Mouse (Mus musculus) heart, postnatal 36 days (tissue): Measurements from ENCODE around the gene Wsb2. TPM values are rescaled to one million over a fixed set of nuclear protein-coding genes. Genes with fewer than 3 reads are reported as not detected.
"Not testable (repeated sequence)": the region's sequence is repeated elsewhere in the genome, so short reads cannot be mapped to it uniquely, and the experiment has no call there.

ENCODE experiments used
- DNase-seq, 2 experiments: peaks; one replicate each; pipeline ENCODE4 v3.0.0; 2021 to 2022
- intact Hi-C: fragments of 180-260 bp; cut with DNase I; formaldehyde crosslinking; loops from one replicate; pipeline ENCODE4 v1.15.1; 2025
- total RNA-seq, 2 experiments: library from RNA; stranded (reverse); gene quantifications; 2 replicates each; pipeline ENCODE4 v1.2.3; 2021

The Wsb2 gene
- total RNA-seq, 2 experiments from 2014 or later = 97.1 to 104 TPM

DNA sequence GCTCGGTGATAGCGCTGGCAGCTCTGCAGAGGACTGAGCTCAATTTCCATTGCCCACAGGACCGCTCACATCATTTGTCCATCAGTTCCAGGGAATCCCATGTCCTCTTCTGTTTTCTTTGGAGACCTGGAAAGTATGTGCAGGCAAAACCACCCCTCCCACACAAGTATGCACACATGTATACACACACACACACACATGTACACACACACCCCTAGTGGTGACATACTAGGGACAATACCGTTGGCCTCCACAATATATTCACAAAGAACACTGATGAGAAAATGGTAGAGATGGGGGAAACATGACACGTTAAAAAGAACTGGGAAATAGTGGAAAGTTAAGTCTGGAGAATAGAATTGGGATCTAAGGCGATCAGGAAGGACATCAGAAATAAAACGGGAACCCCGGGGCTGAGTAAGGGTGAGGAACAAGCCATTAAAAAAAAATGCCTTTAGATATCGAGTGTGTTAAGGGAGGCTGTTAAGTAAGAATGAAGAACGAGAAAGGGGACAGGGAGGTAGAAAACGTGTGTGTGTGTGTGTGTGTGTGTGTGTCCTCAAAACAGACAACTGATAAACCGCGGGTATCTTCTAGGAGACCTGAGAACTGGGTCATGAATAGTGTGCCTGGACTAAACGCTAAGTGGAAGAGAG is 1.3 kb upstream of the Wsb2 start:
- DNase-seq = no peak
- intact Hi-C loops = loop anchor here (5.0 kb wide), 1 partner anchor 238 kb away; the partner anchor contains the start of gene Suds3

DNA sequence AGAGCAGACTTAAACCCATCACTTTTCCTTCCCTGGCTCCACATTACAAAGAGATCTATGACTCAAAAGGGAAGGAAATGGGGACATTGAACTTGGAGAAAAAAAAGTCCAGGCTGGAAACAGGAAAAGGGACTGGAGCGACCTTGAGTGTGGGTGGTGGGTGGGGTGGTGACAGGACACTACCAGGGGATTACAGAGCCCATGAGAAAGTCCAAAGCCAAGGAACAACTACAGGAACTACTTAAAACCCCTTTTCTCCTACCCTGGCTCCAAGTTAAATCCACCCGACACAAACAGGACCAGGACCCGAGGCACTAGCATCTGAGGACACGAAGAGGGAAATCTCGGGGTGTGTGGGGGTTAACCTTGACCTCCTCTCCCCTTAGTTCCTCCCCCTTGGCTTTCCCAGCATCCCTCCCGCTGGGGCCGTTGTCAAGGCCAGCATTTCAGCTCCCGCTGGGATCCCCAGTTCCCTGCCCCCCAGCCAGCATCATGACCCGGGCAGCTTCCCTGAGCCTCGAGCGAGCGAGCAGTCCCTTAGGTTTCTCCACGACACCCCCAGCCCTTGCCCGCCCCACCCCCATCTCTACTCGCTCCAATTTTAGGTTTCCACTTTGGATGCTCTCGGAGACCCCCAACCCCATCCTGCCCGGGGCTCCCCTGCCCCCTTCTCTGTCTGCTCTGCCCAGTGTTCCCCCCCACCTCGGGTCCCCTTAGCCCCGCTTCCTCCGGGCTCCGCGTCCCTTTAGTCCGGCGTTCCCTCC is 557 bp upstream of the Wsb2 start:
- peak; percentile 63 to 75 for DNase-seq
- intact Hi-C loops = loop anchor here (5.0 kb wide), 1 partner anchor 239 kb away; the partner anchor contains the start of gene Suds3

DNA sequence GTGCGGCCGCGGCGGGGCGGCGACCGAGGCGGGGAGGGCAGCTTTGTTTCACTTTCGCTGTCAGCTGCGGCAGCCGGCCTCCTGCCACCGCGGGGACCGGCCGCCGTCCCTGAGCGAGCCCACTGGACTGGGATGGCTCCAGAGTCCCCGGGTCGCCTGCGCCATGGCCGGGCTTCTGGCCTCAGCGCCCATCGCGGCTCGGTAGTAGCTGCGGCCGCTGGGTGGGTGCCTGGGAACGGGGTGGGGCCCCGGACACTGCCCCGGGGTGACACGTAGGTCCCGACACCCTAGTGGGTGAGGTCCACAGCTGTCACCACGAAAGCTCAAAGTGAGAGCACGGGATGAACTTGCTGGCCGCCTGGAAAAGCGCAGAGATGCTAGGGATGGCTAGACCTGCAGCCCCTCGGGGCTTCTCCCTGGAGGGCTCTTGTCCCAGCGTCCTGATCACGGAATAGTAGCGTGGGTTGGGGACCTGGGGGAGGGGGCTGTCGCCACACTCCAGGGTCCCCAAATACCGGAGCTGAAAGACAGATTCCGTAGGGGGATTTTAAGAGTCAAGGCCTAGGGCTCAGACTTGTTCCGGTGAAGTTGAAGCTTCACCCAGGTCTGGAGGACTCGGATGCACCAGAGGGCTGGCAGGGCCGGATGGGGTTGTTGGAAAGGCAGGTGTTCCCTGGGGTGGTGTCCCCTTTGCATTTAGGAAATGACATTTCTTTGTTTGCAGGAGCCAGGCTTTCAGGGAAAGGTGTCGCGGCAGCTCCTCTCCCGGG is 559 bp downstream of the Wsb2 start:
- peak in 1 of 2 experiments; percentile 86 for DNase-seq
- intact Hi-C loops = loop anchor here (1.0 to 5.0 kb wide), 2 partner anchors 38 to 240 kb away; partner anchors contain the start of genes Suds3 and Vsig10

DNA sequence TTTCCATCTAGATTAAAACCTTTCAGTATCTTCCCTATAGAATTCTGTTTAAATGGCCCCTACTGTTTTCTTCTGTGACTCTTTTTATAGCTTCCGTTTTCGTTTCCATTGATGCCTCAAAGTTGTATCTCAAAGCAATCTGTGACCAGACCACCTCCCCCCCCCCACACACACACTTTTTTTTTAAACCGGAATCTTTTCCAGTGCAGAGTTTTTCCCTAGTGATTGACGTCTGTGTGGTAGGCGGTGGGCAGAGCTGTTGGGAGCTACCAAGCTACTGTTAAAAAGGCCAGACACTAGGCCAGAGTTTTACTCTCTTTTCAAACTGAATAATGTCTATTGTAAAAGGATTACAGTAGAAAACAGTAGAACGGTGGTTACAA is 1.1 kb downstream of the Wsb2 start:
- intact Hi-C loops = loop anchor here (1.0 to 5.0 kb wide), 2 partner anchors 39 to 241 kb away; partner anchors contain the start of genes Suds3 and Vsig10
- no peak for DNase-seq

DNA sequence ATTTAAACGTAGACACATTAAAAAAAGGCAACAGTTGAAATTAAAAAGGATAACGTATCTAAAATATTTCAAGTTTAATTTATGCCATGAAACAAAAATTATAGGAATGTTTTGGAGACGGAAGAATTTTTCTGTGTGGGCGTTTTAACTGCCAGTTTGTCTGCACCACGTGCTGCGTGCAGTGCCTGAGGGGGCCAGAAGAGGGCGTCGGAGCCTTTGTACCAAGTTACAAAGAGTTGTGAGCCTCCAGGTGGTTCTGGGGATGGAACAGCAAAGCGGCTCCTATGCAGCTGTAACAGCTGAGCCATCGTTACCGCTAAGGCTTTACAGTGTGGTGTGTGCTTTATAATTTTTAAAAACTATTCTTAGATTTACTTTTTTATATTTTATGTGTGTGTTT is 1.6 kb downstream of the Wsb2 start:
- peak; percentile 45 to 69 for DNase-seq
- intact Hi-C loops = loop anchor here (1.0 to 5.0 kb wide), 2 partner anchors 39 to 241 kb away; partner anchors contain the start of genes Suds3 and Vsig10

DNA sequence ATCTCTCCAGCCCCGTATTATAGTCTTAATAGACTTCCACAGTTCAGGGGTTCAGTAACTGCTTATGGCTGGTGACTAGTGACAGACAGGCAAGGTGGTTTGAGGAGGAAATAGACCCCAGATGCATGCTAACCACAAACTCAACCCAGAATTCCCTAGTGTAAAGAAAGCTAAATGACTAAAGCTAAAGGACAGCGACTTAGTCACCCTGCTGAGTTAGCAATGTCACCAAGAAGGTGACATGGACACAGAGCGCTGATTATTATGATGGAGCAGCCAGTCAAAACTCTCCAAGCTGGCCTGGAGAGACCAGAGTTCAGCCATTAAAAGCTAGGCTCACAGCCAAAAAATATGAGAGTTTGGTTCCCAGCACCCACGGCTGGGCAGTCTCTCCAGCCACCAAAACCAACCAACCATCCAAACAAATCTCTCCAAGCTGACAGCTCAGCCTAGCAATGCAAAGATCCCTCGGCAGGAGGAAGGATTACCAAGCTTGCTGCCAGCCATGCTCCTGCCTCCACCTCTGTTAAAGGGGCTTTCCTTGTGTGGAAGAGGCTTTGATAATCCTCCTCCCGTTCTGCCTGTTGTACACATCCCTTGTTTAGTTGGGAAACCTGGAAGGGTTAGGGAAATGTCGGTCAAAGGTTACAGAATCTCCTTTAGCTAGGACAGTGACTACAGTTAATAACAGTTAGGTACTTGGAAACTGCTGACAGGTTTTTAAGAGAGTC is 2.6 kb downstream of the Wsb2 start:
- DNase-seq = no peak
- intact Hi-C loops = loop anchor here (5.0 kb wide), 1 partner anchor 242 kb away; the partner anchor contains the start of gene Suds3

DNA sequence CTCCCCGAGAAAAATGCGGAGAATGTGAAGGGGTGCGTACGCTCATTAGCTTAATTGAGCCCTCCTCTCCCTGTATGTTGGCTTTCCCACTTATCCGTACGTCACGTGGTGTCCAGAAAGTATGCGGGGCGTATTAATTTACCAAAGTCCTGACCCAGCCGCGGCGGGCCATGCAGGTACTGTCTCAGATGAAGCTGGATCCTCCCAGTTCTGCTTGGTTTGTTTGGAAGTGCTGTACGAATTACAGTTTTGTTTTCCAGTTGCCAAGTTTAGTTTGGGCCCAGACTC is 3.1 kb downstream of the Wsb2 start:
- intact Hi-C loops = no loop called here
- DNase-seq = no peak

DNA sequence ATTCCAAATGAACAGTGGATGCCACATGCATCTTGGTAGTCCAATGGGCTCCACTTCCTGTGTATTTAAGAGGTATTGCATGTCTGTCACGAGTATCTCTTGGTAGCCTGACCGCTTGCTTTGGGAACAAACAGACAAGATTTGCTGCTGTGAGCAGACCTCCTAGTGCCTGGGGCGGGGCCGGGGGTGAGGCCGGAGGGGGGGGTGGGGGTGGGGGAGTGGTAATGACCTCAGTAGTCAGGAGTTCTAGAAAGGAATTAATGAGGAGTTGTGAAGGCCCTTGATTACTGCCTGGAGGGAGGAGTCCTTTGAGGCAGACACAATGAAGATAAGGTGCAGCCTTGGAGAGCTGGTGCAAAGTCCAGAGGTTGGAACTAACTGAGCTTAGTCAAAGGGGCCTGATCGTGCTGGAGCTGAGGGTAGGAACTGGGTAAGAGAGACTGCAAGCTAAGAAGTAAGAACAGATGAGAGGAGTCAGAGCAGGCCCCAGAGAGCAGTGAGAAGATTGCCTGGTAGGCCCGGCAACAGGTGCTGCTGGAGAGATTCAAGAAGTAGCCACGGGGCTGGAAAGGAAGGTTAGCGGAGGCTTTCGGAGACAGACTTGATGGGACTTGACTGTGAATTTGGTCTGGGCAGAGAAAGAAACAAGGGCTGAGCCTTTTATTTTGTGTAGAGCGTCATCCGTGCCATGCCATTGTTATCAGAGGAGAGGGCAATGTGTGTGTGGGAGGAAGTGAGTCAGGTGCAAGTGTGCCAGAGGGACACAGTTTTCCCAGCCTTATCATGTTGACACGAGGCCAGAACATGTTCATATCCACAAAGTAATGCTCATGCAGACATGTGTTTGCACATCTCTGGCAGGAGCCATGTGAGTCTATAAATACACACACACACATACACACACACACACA is 3.8 kb downstream of the Wsb2 start:
- intact Hi-C loops = no loop called here
- peak in 1 of 2 experiments; percentile 22 for DNase-seq

DNA sequence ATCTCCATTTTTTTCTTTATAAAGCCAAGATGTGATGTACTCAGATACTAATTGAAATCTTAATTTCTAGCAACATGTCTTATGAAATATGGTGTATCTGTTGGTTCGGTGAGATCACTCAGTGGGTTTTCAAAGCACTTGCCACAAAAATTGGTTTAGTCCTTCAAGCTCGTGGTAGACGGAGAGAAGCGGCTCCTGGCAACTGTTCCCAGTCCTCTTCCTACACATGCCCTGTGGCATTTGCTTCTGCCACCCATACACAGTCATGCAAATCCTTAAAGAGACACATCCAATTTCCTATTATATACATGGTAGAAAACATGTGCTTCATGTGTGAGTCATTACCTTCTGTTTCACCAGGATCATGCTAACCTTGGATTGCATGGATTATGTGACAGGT is 4.5 kb downstream of the Wsb2 start:
- intact Hi-C loops = no loop called here

DNA sequence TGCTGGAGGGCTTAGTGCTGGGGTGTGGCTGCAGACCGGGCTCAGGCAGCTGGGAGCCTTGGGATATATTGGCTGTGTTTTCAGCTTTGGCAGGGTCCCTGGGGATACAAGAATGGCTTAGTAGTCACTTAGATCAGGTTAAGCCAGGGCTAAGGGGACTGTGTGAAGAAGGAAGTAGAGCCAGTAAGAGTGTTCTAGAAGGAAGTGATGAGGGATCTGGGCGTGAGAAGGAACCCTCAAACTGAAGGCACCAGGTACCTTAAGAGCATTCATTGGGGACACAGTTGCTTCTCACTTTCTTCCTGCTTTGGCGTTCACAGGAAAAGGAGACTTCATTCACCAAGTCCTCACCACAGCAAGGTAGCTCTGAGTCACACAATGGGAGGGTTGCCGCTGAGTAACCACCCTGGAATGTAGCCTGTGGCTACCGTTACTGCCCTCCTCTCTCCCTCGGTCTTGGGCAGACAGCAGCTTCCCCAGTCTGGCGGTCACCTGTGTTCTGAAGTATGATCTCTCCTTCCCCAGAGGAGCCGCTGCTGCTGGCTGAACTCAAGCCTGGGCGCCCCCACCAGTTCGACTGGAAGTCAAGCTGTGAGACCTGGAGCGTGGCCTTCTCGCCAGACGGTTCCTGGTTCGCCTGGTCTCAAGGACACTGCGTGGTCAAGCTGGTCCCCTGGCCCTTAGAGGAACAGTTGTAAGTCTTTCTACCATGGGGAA is 6.1 kb downstream of the Wsb2 start:
- intact Hi-C loops = no loop called here
- DNase-seq = peak in 1 of 2 experiments; percentile 38

More for the DNA sequence above, 4.5 kb downstream of the Wsb2 start:
- DNase-seq = no peak

DNA sequence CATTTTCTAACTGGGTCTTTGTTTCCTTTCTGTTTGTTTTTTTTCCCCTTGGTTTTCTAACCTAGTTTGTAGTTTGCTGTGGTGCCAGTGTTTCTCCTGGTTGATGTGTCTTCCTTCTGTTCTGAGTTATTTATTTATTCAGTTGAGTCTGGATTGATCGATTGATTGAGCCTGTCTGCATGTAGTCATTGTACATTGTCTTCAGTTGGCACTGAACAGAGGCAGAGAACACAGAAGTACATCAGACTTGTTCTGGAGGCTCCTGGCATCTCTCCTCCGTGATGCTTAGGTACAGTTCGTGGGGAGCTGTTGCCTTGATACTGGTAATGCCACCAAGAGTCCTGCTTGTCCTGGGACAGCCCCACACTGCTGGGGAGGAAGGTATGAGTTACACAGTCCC is 7.7 kb downstream of the Wsb2 start:
- intact Hi-C loops = no loop called here
- DNase-seq = no peak

DNA sequence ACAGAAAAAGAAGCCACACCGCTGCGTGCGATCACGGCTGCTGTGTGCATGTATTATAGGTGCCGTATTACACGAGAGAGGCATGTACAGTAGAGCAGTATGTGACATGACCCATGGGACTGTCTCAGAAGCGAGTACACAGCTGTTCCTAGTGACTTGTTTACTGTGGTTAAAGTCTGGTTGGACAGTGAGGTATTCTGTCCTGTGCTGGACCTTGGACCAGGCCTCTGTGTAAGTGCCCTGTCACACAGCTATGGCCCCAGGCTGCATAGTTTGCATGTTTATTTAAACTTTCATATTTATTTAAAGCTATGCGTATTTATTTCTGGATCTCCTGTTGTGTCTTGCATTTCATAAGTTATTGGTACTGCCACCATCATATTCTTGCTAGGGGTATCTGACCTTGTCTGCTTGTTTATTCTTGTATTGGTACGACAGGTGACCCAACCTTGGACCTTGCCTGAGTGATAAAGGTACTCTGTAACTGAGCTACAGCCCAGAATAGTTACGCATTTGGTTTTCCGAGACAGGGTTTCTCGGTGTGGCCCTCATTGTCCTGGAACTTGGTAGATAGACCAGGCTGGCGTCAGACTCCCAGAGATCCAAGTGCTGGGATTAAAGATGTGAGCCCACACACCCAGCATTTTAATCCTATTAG is 8.9 kb downstream of the Wsb2 start:
- no peak for DNase-seq
- intact Hi-C loops = no loop called here

DNA sequence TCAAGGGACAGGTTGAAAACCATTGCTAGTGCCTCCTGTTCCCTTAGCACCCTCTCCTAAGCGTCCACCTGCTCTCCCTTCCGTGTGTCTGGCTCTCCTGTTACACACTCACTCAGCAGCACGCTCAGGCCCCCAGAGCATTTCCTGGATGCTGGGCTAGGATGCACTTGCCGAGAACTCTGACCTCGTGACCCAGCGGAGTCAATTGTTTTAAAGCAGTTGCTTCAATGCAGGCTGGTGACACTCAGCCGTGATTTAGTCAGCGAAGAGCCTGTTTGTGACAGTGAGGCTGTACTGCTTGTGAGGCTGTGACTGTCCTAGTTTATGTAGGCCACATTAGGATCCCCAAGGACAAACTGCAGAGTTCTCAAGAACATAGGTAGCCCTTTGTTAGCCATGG is 10.1 kb downstream of the Wsb2 start:
- intact Hi-C loops = no loop called here
- DNase-seq = no peak

DNA sequence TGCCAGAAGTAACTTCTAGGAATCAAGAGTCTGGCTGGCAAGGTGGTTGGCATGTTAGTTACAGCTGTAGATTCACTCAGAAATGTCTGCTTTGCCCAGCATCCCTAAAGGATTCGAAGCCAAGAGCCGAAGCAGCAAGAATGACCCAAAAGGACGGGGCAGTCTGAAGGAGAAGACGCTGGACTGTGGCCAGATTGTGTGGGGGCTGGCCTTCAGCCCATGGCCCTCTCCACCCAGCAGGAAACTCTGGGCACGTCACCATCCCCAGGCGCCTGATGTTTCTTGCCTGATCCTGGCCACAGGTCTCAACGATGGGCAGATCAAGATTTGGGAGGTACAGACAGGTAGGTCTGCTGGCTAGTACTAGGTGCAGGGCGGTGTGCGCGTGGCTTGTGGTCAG is 13.5 kb downstream of the Wsb2 start:
- intact Hi-C loops = loop anchor here (2.0 kb wide), 1 partner anchor 16 kb away; no protein-coding TSS in a partner anchor
- DNase-seq = peak in 1 of 2 experiments; percentile 30

DNA sequence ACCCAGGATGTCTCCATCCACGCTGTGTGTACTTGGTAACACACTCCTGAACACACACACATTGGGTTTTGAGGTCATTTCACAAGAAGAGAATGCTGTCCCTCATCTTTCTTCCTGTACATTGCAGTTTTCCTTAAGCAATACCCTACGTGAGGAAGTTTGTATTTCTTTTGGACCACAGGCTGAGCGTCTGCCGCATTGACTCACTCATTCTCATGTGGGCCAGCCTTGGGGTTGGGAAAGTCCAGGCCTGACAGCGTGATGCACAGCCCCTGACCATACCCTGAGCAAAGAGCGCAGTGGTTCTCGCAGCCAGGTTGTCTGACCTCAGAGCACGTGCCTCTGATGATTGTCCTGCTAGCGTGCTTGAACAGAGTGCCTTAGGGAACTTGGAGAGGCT is 16.3 kb downstream of the Wsb2 start:
- no peak for DNase-seq
- intact Hi-C loops = no loop called here

DNA sequence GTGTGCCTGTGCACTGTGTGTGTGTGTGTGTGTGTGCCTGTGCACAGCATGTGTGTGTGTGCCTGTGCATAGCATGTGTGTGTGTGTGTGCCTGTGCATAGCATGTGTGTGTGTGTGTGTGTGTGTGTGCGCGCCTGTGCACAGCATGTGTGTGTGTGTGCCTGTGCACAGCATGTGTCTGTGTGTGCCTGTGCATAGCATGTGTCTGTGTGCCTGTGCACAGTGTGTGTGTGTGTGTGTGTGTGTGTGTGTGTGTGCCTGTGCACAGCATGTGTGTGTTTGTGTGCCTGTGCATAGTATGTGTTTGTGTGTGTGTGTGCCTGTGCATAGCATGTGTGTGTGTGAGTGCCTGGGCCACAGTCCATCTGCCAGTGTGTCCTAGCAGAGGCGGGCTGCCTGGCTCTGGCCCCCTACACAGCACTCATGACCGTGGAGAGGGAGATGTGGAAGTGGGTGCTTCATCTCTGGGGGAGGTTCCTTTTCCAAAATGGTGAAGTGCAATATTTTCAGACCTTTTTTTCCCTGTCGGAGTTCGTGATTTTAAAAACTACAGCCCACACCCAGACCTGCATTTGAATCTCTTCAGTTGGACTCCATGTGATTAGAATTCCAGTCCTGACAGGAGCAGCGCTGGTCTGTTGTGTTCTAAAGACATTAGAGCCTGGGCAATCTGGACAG is 17.4 kb downstream of the Wsb2 start:
- intact Hi-C loops = no loop called here
- DNase-seq = no peak

DNA sequence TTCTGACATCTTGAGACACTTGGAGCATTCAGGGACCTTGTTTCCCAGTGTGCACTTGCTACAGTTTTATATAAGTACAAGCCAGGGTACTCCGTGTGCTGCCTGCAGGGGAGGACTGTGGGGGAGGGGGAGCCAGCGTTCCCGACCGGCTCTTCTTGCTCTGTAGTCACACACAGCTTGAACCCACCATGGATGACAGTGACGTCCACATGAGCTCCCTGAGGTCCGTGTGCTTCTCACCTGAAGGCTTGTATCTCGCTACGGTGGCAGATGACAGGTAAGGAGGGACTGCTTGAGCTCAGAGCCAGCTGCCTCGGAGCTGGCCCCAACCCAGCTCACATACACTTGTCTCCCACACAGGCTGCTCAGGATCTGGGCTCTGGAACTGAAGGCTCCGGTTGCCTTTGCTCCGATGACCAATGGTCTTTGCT is 19.2 kb downstream of the Wsb2 start:
- DNase-seq = no peak
- intact Hi-C loops = no loop called here

DNA sequence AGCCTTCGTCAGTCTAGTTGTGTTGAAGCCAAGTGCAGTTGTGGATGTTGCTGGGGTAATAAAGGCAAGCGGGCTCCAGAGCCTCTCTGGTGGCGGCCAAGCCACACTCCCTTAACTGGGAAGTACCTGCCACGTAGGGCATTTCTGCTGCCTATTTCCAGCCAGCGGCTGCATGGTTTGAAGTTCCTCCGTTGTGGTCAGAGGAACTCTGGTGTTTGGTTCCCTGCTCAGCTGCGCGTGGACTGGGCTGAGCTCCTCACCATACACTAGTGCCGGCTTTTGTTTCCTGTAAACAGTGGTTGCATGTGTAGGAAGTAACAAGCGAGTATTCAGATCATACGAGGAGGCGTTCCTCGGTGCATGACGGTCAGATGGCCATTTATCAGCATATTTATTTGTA is 20.6 kb downstream of the Wsb2 start:
- DNase-seq, intact Hi-C loops: not testable (repeated sequence)
